Mouse (Mus musculus): ENCODE data around the gene Tenm3.

DNA sequence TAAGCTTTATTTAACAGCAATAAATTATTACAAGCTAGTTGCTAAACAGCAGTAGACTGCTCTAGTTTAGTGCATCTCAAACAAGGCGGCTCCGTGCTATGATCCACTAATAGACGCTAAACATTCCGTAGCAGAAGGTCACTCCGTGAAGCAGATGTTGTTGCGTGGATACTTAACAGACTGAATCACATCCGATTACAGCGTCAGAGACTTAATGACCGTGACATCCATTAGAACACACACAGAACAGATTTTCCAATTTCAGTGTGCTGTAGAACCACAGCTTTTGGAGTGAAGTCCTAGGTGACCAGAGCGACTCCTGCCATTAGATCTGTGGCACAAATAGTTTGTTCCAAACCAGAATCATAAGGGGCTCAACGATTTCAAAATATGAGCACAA is 426.0 kb downstream of the Tenm3 start:
- no peak for TF ChIP-seq POLR2A (IDR thresholded peaks at IDR 0.05; ENCODE audit: low read depth, low read length)
- no peak for TF ChIP-seq CTCF (IDR thresholded peaks at IDR 0.05; ENCODE audit: borderline replicate concordance, insufficient read depth, low read length)
